Mouse (Mus musculus) intestine, embryonic 15.5 days (tissue): ENCODE data around the gene Olfr331. TPM values are rescaled to one million over a fixed set of nuclear protein-coding genes. Genes with fewer than 3 reads are reported as not detected.
"Not testable (repeated sequence)": the region's sequence is repeated elsewhere in the genome, so short reads cannot be mapped to it uniquely, and the experiment has no call there.

ENCODE experiments used
- ATAC-seq: fragments of 200-750 bp; cut with Nextera tagmentation; 2 replicates; pipeline ENCODE4 v1.8.0; 2017; ENCODE audit warnings: moderate TSS enrichment, moderate library complexity
- H3K27ac ChIP-seq: fragments of 300-500 bp; sonication (generic); 2 replicates; pipeline ENCODE4 v1.5.1; 2015; ENCODE audit warnings: mild to moderate bottlenecking, inconsistent platforms
- H3K27me3 ChIP-seq: fragments of 300-500 bp; sonication (generic); replicated peaks from 2 replicates; pipeline ENCODE4 v1.6.1; 2015; ENCODE audit warnings: inconsistent platforms
- H3K36me3 ChIP-seq: fragments of 300-500 bp; sonication (generic); 2 replicates; pipeline ENCODE4 v1.6.1; 2015; ENCODE audit warnings: inconsistent platforms
- H3K4me1 ChIP-seq: fragments of 300-500 bp; sonication (generic); replicated peaks from 2 replicates; pipeline ENCODE4 v1.6.1; 2015; ENCODE audit warnings: inconsistent platforms
- H3K4me2 ChIP-seq: fragments of 300-500 bp; sonication (generic); replicated peaks from 2 replicates; pipeline ENCODE4 v1.6.1; 2015; ENCODE audit warnings: mild to moderate bottlenecking, inconsistent platforms
- H3K4me3 ChIP-seq: fragments of 300-500 bp; sonication (generic); replicated peaks from 2 replicates; pipeline ENCODE4 v1.5.1; 2015; ENCODE audit warnings: inconsistent platforms
- H3K9ac ChIP-seq: fragments of 300-500 bp; sonication (generic); 2 replicates; pipeline ENCODE4 v1.6.1; 2015; ENCODE audit warnings: inconsistent platforms
- H3K9me3 ChIP-seq: fragments of 300-500 bp; sonication (generic); 2 replicates; pipeline ENCODE4 v1.6.1; 2016; ENCODE audit warnings: inconsistent platforms
- WGBS: fragments of 180-500 bp; shearing (Covaris S2); methylation state at CpG from one replicate; pipeline ENCODE4 v1.1.7; 2015; 5-methylcytosine and 5-hydroxymethylcytosine counted together
- polyA plus RNA-seq: library from polyadenylated mRNA; unstranded; fragments of >200 nt; fragmentation: Nextera tagmentation; extraction: Ambion mirVana; gene quantifications from 2 replicates; pipeline ENCODE4 v1.2.1, GENCODE M21; 2015

The Olfr331 gene
- not detected in 2 replicates for polyA plus RNA-seq

- H3K4me2 ChIP-seq, result not testable (repeated sequence)
These were observed at the start of gene Olfr331 for GRCm38 (mm10) chr11:58502472-58502871. TSS of gene Olfr331 (minus strand) at chr11:58502572.

GRCm38 (mm10) chr11:58546322-58546721 is 44.0 kb upstream of the Olfr331 start, which contains the start of gene Olfr329-ps:
TSS of gene Olfr329-ps (minus strand) at chr11:58546422.
- Histone ChIP-seq H3K4me1 (no peaks in the 10 kb centered on the region), H3K27ac (no peak within 1 kb of the TSS), H3K4me3 (no peak within 1 kb of the TSS), H3K9ac (no peak within 1 kb of the TSS), H3K9me3 (no peaks in the 10 kb centered on the region), H3K4me2 (no peak within 1 kb of the TSS), H3K27me3 (no peaks in the 10 kb centered on the region), H3K36me3 (no peaks in the 10 kb centered on the region)
- no peak for ATAC-seq
- 77% methylated on average over 5 of the region's 5 CpGs for WGBS

More at GRCm38 (mm10) chr11:58502472-58502871, at the start of gene Olfr331:
- not testable (repeated sequence) for H3K9me3 ChIP-seq, H3K36me3 ChIP-seq, ATAC-seq, H3K27ac ChIP-seq, H3K4me3 ChIP-seq, H3K4me1 ChIP-seq, H3K9ac ChIP-seq, H3K27me3 ChIP-seq

GRCm38 (mm10) chr11:58534736-58535135 is 32.4 kb upstream of the Olfr331 start, which contains the start of gene Olfr330:
TSS of gene Olfr330 (minus strand) at chr11:58534836.
- not testable (repeated sequence) for H3K9ac ChIP-seq, H3K27ac ChIP-seq, H3K4me3 ChIP-seq, H3K36me3 ChIP-seq, H3K9me3 ChIP-seq, H3K4me1 ChIP-seq, H3K4me2 ChIP-seq, ATAC-seq, H3K27me3 ChIP-seq

GRCm38 (mm10) chr11:58519756-58520155 is 17.4 kb upstream of the Olfr331 start:
- not testable (repeated sequence) for H3K4me1 ChIP-seq, ATAC-seq

GRCm38 (mm10) chr11:58518916-58519315 is 16.5 kb upstream of the Olfr331 start:
- not testable (repeated sequence) for H3K4me1 ChIP-seq, H3K9ac ChIP-seq, H3K4me3 ChIP-seq, H3K27me3 ChIP-seq, H3K36me3 ChIP-seq, H3K9me3 ChIP-seq, H3K27ac ChIP-seq, H3K4me2 ChIP-seq, ATAC-seq
- 89% methylated on average over 18 of the region's 18 CpGs for WGBS

More at GRCm38 (mm10) chr11:58519756-58520155, 17.4 kb upstream of the Olfr331 start:
- H3K27me3 ChIP-seq, H3K9me3 ChIP-seq, H3K9ac ChIP-seq, H3K27ac ChIP-seq, H3K4me3 ChIP-seq, H3K36me3 ChIP-seq, H3K4me2 ChIP-seq: not testable (repeated sequence)
- WGBS, result 95% methylated on average over 7 of the region's 9 CpGs

GRCm38 (mm10) chr11:58509058-58509457 is 6.7 kb upstream of the Olfr331 start:
- ATAC-seq, result not testable (repeated sequence)

GRCm38 (mm10) chr11:58499290-58499689 is 3.1 kb downstream of the Olfr331 start:
- Histone ChIP-seq H3K4me3 (no peak overlapping the region), H3K4me1 (no peaks in the 10 kb centered on the region), H3K9ac (no peak overlapping the region), H3K9me3 (no peaks in the 10 kb centered on the region), H3K36me3 (no peaks in the 10 kb centered on the region), H3K27ac (no peak overlapping the region), H3K27me3 (no peaks in the 10 kb centered on the region), H3K4me2 (no peak overlapping the region)
- WGBS, result 31% methylated on average over 3 of the region's 3 CpGs
- no peak for ATAC-seq

More at GRCm38 (mm10) chr11:58509058-58509457, 6.7 kb upstream of the Olfr331 start:
- not testable (repeated sequence) for H3K4me2 ChIP-seq, H3K4me1 ChIP-seq, H3K27me3 ChIP-seq, H3K36me3 ChIP-seq, H3K9me3 ChIP-seq, H3K9ac ChIP-seq, H3K4me3 ChIP-seq, H3K27ac ChIP-seq
- WGBS, result 85% methylated on average over 19 of the region's 19 CpGs

GRCm38 (mm10) chr11:58498761-58499160 is 3.6 kb downstream of the Olfr331 start:
- no peaks in the 10 kb centered on the region for H3K27me3 ChIP-seq
- no peaks in the 10 kb centered on the region for H3K4me1 ChIP-seq
- ATAC-seq, result no peak
- no peak overlapping the region for H3K9ac ChIP-seq
- no peak overlapping the region for H3K27ac ChIP-seq
- WGBS, result 80% methylated on average over 9 of the region's 9 CpGs
- H3K9me3 ChIP-seq, result no peaks in the 10 kb centered on the region
- H3K4me2 ChIP-seq, result no peak overlapping the region
- no peaks in the 10 kb centered on the region for H3K36me3 ChIP-seq
- H3K4me3 ChIP-seq, result no peak overlapping the region

GRCm38 (mm10) chr11:58492455-58492854 is 9.9 kb downstream of the Olfr331 start, which contains the start of gene Olfr332:
TSS of gene Olfr332 (minus strand) at chr11:58492555.
- Histone ChIP-seq H3K36me3 (no peaks in the 10 kb centered on the region), H3K27me3 (no peaks in the 10 kb centered on the region), H3K9ac (no peak within 1 kb of the TSS), H3K4me1 (no peaks in the 10 kb centered on the region), H3K27ac (no peak within 1 kb of the TSS), H3K4me3 (no peak within 1 kb of the TSS), H3K9me3 (no peaks in the 10 kb centered on the region), H3K4me2 (no peak within 1 kb of the TSS)
- ATAC-seq, result no peak
- 66% methylated on average over 2 of the region's 2 CpGs for WGBS

GRCm38 (mm10) chr11:58462170-58462569 is 40.2 kb downstream of the Olfr331 start, which contains the start of gene Olfr30:
TSS of gene Olfr30 (minus strand) at chr11:58462270.
- no peak within 1 kb of the TSS for H3K9ac ChIP-seq
- no peak for ATAC-seq

GRCm38 (mm10) chr11:58453592-58453991 is 48.8 kb downstream of the Olfr331 start:
- Histone ChIP-seq H3K27me3 (no peaks in the 10 kb centered on the region), H3K27ac (no peak overlapping the region), H3K4me1 (no peaks in the 10 kb centered on the region), H3K4me3 (no peak overlapping the region), H3K4me2 (no peak overlapping the region), H3K9me3 (no peaks in the 10 kb centered on the region), H3K9ac (no peak overlapping the region), H3K36me3 (no peaks in the 10 kb centered on the region)
- WGBS, result 48% methylated on average over 4 of the region's 4 CpGs
- ATAC-seq, result no peak

More at GRCm38 (mm10) chr11:58462170-58462569, 40.2 kb downstream of the Olfr331 start, which contains the start of gene Olfr30:
- Histone ChIP-seq H3K9me3 (no peaks in the 10 kb centered on the region), H3K27ac (no peak within 1 kb of the TSS), H3K36me3 (no peaks in the 10 kb centered on the region), H3K4me2 (no peak within 1 kb of the TSS), H3K27me3 (no peaks in the 10 kb centered on the region), H3K4me1 (no peaks in the 10 kb centered on the region), H3K4me3 (no peak within 1 kb of the TSS)

GRCm38 (mm10) chr11:58452759-58453158 is 49.6 kb downstream of the Olfr331 start, which contains the start of gene Lypd9:
TSS of gene Lypd9 (minus strand) at chr11:58452923.
- WGBS, result 96% methylated on average over 9 of the region's 9 CpGs
- Histone ChIP-seq H3K9me3 (no peaks in the 10 kb centered on the region), H3K4me2 (no peak within 1 kb of the TSS), H3K4me1 (no peaks in the 10 kb centered on the region), H3K9ac (no peak within 1 kb of the TSS), H3K27me3 (no peaks in the 10 kb centered on the region), H3K27ac (no peak within 1 kb of the TSS), H3K4me3 (no peak within 1 kb of the TSS), H3K36me3 (no peaks in the 10 kb centered on the region)
- ATAC-seq, result no peak
